Mouse (Mus musculus) lung, postnatal 0 days (tissue): ENCODE measurements around the gene Zscan10.

ENCODE experiments used
- CTCF ChIP-seq: IDR thresholded peaks from 2 replicates; pipeline ENCODE4 v1.5.1; 2016; ENCODE audit warnings: antibody characterized with exemption, mild to moderate bottlenecking
- EP300 ChIP-seq: IDR thresholded peaks from 2 replicates; pipeline ENCODE4 v1.6.1; 2016; ENCODE audit warnings: antibody characterized with exemption, mild to moderate bottlenecking, control low read depth

GRCm38 (mm10) chr17:23660117-23660875 is 59.6 kb downstream of the Zscan10 start, which contains the start of gene Bicdl2:
- TF ChIP-seq CTCF (peak; percentile 89), EP300 (no peak)
